Mouse (Mus musculus) urinary bladder, postnatal 4 days (tissue): Measurements from ENCODE around the gene Rad51b.

Experiments
- DNase-seq, 2 experiments: peaks; one replicate each; pipeline ENCODE4 v3.0.0; 2021 to 2022; ENCODE audit warnings: low spot score in 2 of 2

Gene Rad51b

GRCm38 (mm10) chr12:79530275-79530902 lies 233.3 kb downstream of the Rad51b start:
- DNase-seq: no peak

- no peak for DNase-seq
Measured at GRCm38 (mm10) chr12:79531809-79532798, 235.0 kb downstream of the Rad51b start.

- DNase-seq: no peak
Measured at GRCm38 (mm10) chr12:79534778-79535177, 237.7 kb downstream of the Rad51b start.

GRCm38 (mm10) chr12:79535532-79536437 lies 238.7 kb downstream of the Rad51b start:
- DNase-seq: no peak

- DNase-seq: no peak
Measured at GRCm38 (mm10) chr12:79540176-79540575, 243.1 kb downstream of the Rad51b start.

- no peak for DNase-seq
Measured at GRCm38 (mm10) chr12:79541581-79541980, 244.5 kb downstream of the Rad51b start.

GRCm38 (mm10) chr12:79545063-79545462 lies 248.0 kb downstream of the Rad51b start:
- no peak for DNase-seq

GRCm38 (mm10) chr12:79547556-79547955 lies 250.5 kb downstream of the Rad51b start:
- DNase-seq: no peak

- no peak for DNase-seq
Measured at GRCm38 (mm10) chr12:79548607-79549330, 251.7 kb downstream of the Rad51b start.

GRCm38 (mm10) chr12:79550049-79550682 lies 253.1 kb downstream of the Rad51b start:
- no peak for DNase-seq

- no peak for DNase-seq
Measured at GRCm38 (mm10) chr12:79551274-79551673, 254.2 kb downstream of the Rad51b start.

- DNase-seq: no peak
Measured at GRCm38 (mm10) chr12:79553056-79553455, 256.0 kb downstream of the Rad51b start.

GRCm38 (mm10) chr12:79557904-79558303 lies 260.8 kb downstream of the Rad51b start:
- DNase-seq: no peak

GRCm38 (mm10) chr12:79558711-79559110 lies 261.6 kb downstream of the Rad51b start:
- DNase-seq: no peak

- DNase-seq: no peak
Measured at GRCm38 (mm10) chr12:79559410-79560015, 262.4 kb downstream of the Rad51b start.

GRCm38 (mm10) chr12:79560084-79560699 lies 263.1 kb downstream of the Rad51b start:
- no peak for DNase-seq

GRCm38 (mm10) chr12:79560893-79561292 lies 263.8 kb downstream of the Rad51b start:
- DNase-seq: no peak

- no peak for DNase-seq
Measured at GRCm38 (mm10) chr12:79574159-79575040, 277.3 kb downstream of the Rad51b start.
